ENCODE assay signal across 11 mouse cellular contexts in genomic region chr11:10952914-10953313, GRCm38 (mm10).
"Had no signal": no experiment of that assay in that cellular context is flagged by ENCODE, and none has a peak within 500 bp of the region (broad histone marks: within the 10 kb centered on the region; RNA-seq: fewer than 3 reads in every experiment).

No protein-coding gene starts in this region.

- DNase-seq: kidney, adult 8-10 months; kidney, postnatal 25 days; lung, embryonic 14.5 days; lung, postnatal 14 days had no signal

- H3K4me3 ChIP-seq: limb, embryonic 15.5 days; liver, embryonic 12.5 days; megakaryocyte, embryonic 14.5 days; midbrain, embryonic 15.5 days; neural tube, embryonic 12.5 days; stomach, embryonic 15.5 days had no signal

- H3K27ac ChIP-seq: limb, embryonic 15.5 days; liver, embryonic 12.5 days; macrophage; midbrain, embryonic 15.5 days; neural tube, embryonic 12.5 days; stomach, embryonic 15.5 days had no signal
